Mouse (Mus musculus) liver, postnatal 0 days (tissue): ENCODE measurements around the gene Rfwd3. TPM values are rescaled to one million over a fixed set of nuclear protein-coding genes. Genes with fewer than 3 reads are reported as not detected.

Experiments used
- ATAC-seq: fragments of 200-750 bp; cut with Nextera tagmentation; 2 replicates; pipeline ENCODE4 v1.8.0; 2017; ENCODE audit warnings: mild to moderate bottlenecking, moderate library complexity
- DNase-seq: peaks from one replicate; pipeline ENCODE4 v3.0.0-alpha.2; 2016
- H3K27ac ChIP-seq: fragments of 300-500 bp; sonication (generic); 2 replicates; pipeline ENCODE4 v1.5.1; 2014; ENCODE audit warnings: antibody characterized with exemption, moderate library complexity, mild to moderate bottlenecking, low read depth
- H3K27me3 ChIP-seq: fragments of 300-500 bp; sonication (generic); 2 replicates; pipeline ENCODE4 v1.6.1; 2014; ENCODE audit warnings: low read length, control low read depth, mixed read lengths; ENCODE audit not compliant: insufficient read depth
- H3K36me3 ChIP-seq: fragments of 300-500 bp; sonication (generic); replicated peaks from 2 replicates; pipeline ENCODE4 v1.6.1; 2014; ENCODE audit warnings: mild to moderate bottlenecking, control low read depth, low read length, moderate library complexity, mixed read lengths; ENCODE audit not compliant: insufficient read depth
- H3K4me1 ChIP-seq: fragments of 300-500 bp; sonication (generic); 2 replicates; pipeline ENCODE4 v1.6.1; 2014; ENCODE audit warnings: antibody characterized with exemption, mild to moderate bottlenecking, control low read depth; ENCODE audit not compliant: insufficient read depth
- H3K4me2 ChIP-seq: fragments of 300-500 bp; sonication (generic); 2 replicates; pipeline ENCODE4 v1.6.1; 2014; ENCODE audit warnings: low read depth, mild to moderate bottlenecking, low read length, moderate library complexity, mixed read lengths
- H3K4me3 ChIP-seq: fragments of 300-500 bp; sonication (generic); 2 replicates; pipeline ENCODE4 v1.5.1; 2014; ENCODE audit warnings: low read depth, low read length
- H3K9ac ChIP-seq: fragments of 300-500 bp; sonication (generic); replicated peaks from 2 replicates; pipeline ENCODE4 v1.6.1; 2014; ENCODE audit warnings: mild to moderate bottlenecking, moderate library complexity
- H3K9me3 ChIP-seq: fragments of 300-500 bp; sonication (generic); 2 replicates; pipeline ENCODE4 v1.6.1; 2016; ENCODE audit warnings: mild to moderate bottlenecking, control low read depth, low read length, mixed read lengths
- CTCF ChIP-seq: sonication (generic); IDR thresholded peaks from 2 replicates; pipeline ENCODE4 v1.5.1; 2016; ENCODE audit warnings: antibody characterized with exemption, low read depth
- EP300 ChIP-seq: IDR thresholded peaks from 2 replicates; pipeline ENCODE4 v1.6.1; 2016; ENCODE audit warnings: antibody characterized with exemption, low read depth, mild to moderate bottlenecking
- WGBS: fragments of 180-500 bp; shearing (Covaris S2); extraction: QIAGEN DNeasy Blood & Tissue Kit; methylation state at CpG from one replicate; pipeline ENCODE4 v1.1.7; 2014; ENCODE audit not compliant: insufficient replicate concordance; 5-methylcytosine and 5-hydroxymethylcytosine counted together
- polyA plus RNA-seq: library from polyadenylated mRNA; unstranded; fragments of >200 nt; fragmentation: Nextera tagmentation; extraction: Ambion mirVana; gene quantifications from 2 replicates; pipeline ENCODE4 v1.2.1, GENCODE M21; 2015

Rfwd3 gene
- polyA plus RNA-seq, 1 experiment from 2014 or later = 17.6 TPM

- TF ChIP-seq CTCF (no peak), EP300 (no peak)
- Histone ChIP-seq H3K9ac (no peak overlapping the region), H3K4me1 (0 out of 2 replicates have a peak, but pooled peaks cover 2% of the 10 kb centered on the region), H3K27me3 (no peaks in the 10 kb centered on the region), H3K27ac (no peak overlapping the region), H3K9me3 (no peaks in the 10 kb centered on the region), H3K36me3 (no peaks in the 10 kb centered on the region), H3K4me3 (no peak overlapping the region), H3K4me2 (no peak overlapping the region)
- WGBS = 92% methylated on average over 2 of the region's 2 CpGs
- ATAC-seq (no peak), DNase-seq (no peak)
Measured at GRCm38 (mm10) chr8:111233730-111234129, 66.3 kb downstream of the Rfwd3 start.

DNA sequence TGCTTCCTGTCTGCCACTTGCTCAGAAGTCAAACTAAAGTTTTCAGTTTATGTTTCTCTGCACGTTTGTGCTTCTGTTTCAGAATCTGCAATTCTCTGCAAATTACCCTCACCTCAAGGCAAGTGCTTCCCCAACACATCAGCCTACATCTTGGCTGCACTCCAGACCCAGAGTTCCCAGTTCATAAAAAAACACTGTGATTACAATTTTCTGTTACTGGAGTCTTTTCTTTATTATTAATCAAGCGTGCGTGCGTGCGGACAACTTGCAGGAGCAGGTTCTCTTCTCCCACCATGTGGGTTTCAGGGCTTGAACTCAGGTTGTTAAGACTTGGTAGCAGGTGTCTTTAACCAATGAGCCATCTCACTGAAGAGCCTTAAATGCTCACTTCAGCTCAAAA lies 75.9 kb downstream of the Rfwd3 start:
- DNase-seq (no peak), ATAC-seq (no peak)
- H3K9ac ChIP-seq = no peak overlapping the region
- no peaks in the 10 kb centered on the region for H3K9me3 ChIP-seq
- TF ChIP-seq EP300 (no peak), CTCF (no peak)
- no peaks in the 10 kb centered on the region for H3K27me3 ChIP-seq
- no peaks in the 10 kb centered on the region for H3K36me3 ChIP-seq
- 77% methylated on average over 5 of the region's 5 CpGs for WGBS
- no peak overlapping the region for H3K4me2 ChIP-seq
- no peak overlapping the region for H3K27ac ChIP-seq
- H3K4me1 ChIP-seq = no peaks in the 10 kb centered on the region
- no peak overlapping the region for H3K4me3 ChIP-seq

Other genes starting within 250 kb of the Rfwd3 start
- 6.1 and 7.0 TPM in 2 replicates for gene Exosc6, start 243.9 kb downstream of the Rfwd3 start, polyA plus RNA-seq
- gene Clec18a, start 207.8 kb downstream of the Rfwd3 start, polyA plus RNA-seq = not detected in 2 replicates
- 2.0 and 3.3 TPM in 2 replicates for gene Pdpr, start 205.6 kb downstream of the Rfwd3 start, polyA plus RNA-seq
- gene Glg1, start 41.0 kb downstream of the Rfwd3 start, polyA plus RNA-seq = 10.8 and 13.0 TPM in 2 replicates
- 4.7 and 5.2 TPM in 2 replicates for gene Mlkl, start 38.0 kb upstream of the Rfwd3 start, polyA plus RNA-seq
- 0.25 TPM in 1 of 2 replicates, not detected in the other for gene Fa2h, start 93.6 kb upstream of the Rfwd3 start, polyA plus RNA-seq
- gene Wdr59, start 221.9 kb upstream of the Rfwd3 start, polyA plus RNA-seq = 0.77 and 0.92 TPM in 2 replicates
- 6.3 and 7.2 TPM in 2 replicates for gene Znrf1, start 235.9 kb upstream of the Rfwd3 start, polyA plus RNA-seq